Mouse (Mus musculus) cerebellum, postnatal 4 days (tissue): ENCODE results near the gene Btbd7.

Source experiments
- DNase-seq, 2 experiments: peaks; one replicate each; pipeline ENCODE4 v3.0.0; 2022; ENCODE audit warnings: low spot score in 2 of 2, mixed read lengths in 1 of 2

Gene Btbd7

DNA sequence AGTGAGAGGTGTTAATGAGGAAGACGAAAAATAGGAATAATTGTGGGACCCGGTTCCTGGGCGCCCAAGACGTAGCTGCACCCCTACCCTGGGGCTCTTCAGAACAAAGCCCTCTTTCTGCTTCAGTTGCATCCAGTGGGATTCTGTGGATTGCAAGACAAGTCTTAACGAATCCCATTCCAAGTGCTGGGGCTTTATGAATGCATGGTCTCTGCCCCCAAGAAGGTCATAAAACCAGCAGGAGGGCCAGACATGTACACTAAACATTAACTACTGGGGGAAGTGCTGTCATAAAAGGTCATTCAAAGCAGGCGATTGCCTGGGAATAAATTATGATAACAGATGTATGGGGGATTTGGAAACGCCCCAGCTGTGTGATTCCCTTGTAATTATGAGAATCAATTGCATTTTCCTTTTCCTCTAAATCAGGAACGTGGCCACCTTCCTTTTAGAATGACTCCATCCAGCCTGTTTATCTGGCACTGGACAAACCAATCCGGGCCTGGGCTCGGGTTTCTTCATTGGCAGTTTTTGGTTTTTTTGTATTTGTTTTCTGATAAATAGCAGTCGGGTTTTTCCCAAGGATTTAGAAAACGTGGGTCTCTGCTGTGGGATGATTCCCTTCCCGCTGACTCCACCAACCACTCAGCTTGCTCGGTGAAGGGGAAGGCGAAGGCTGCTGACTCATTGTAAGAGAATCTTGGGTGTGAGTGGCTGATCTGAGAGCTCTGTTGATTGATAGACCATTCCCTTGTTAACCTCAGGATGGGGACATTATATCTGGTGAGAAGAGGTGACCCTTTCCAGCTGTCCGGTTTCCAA is 147.3 kb downstream of the Btbd7 start:
- no peak for DNase-seq
